Mouse (Mus musculus) liver, embryonic 14 days (tissue): ENCODE measurements around the gene Gm13083. TPM values are rescaled to one million over a fixed set of nuclear protein-coding genes. Genes with fewer than 3 reads are reported as not detected.

Experiments used
- polyA plus RNA-seq: library from polyadenylated mRNA; depleted of rRNA; stranded (reverse); fragments of >200 nt; gene quantifications from 2 replicates; pipeline ENCODE4 v1.2.3, GENCODE M21; 2012; rRNA removed

Gene Gm13083
- not detected in 2 replicates for polyA plus RNA-seq

DNA sequence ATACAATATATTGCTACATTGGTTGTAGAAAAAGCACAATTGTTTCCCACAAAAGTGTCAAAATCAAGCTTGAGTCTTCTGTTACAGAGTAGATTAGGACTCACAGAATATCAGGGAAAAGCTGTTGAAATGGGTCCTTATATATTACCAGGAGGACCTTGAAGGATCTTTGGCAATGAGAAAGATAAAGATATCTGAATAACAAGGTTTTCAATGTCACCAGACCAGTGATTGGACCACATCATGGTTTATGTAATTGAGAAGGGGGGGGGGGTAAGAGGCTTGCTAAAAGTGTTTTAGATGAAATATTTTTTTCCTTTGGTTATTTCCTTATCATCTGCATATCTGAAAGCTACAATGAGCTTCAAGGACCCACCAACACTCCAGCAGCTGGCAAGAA is at the start of gene Gm13083:
TSS of gene Gm13083 (plus strand) at position 301 of the 400 bp plus-strand sequence.

DNA sequence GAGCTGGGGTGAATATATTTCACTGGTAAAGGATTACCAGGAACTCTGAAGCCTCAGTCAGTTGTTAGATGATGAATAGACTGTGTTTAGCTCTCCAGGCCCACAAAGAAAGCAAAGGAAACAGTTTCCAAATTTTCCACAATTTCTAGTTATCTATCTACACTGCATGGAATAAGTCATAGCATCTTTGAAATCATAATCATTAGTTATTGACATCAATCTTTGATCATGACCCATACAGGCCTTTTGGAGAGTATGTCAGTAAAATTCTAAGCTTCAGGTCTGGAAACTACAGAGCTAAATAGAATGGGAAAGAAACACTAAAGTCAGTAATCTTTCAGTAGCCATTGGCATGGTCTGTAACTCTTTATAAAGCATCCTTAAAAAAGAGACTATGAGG is 42.3 kb downstream of the Gm13083 start, which contains the start of gene Gm13088:
TSS of gene Gm13088 (minus strand) at position 101 of the 400 bp plus-strand sequence.

Other genes with a start within 250 kb of the Gm13083 start
- gene Pramel1, start 220.6 kb upstream of the Gm13083 start, polyA plus RNA-seq, result not detected in 2 replicates
- 1.3 and 1.6 TPM in 2 replicates for gene Pramef8, start 202.6 kb upstream of the Gm13083 start, polyA plus RNA-seq
- not detected in 2 replicates for gene Oog4, start 164.7 kb upstream of the Gm13083 start, polyA plus RNA-seq
- gene Gm13043, start 103.7 kb upstream of the Gm13083 start, polyA plus RNA-seq, result not detected in 2 replicates
- not detected in 2 replicates for gene Gm13040, start 79.0 kb upstream of the Gm13083 start, polyA plus RNA-seq
- gene BC080695, start 63.3 kb upstream of the Gm13083 start, polyA plus RNA-seq, result not detected in 2 replicates
- gene Gm13057, start 63.3 kb upstream of the Gm13083 start, polyA plus RNA-seq, result not detected in 2 replicates
- not detected in 2 replicates for gene Gm13088, start 42.2 kb downstream of the Gm13083 start, polyA plus RNA-seq
- gene Gm13089, start 87.7 kb downstream of the Gm13083 start, polyA plus RNA-seq, result not detected in 2 replicates
- gene Gm13078, start 104.5 kb downstream of the Gm13083 start, polyA plus RNA-seq, result not detected in 2 replicates
- not detected in 2 replicates for gene Gm13023, start 174.3 kb downstream of the Gm13083 start, polyA plus RNA-seq
- not detected in 2 replicates for gene Gm13084, start 201.1 kb downstream of the Gm13083 start, polyA plus RNA-seq
- gene Gm13103, start 231.5 kb downstream of the Gm13083 start, polyA plus RNA-seq, result not detected in 2 replicates